Mouse (Mus musculus) stomach, postnatal 0 days (tissue): ENCODE results near the gene Rln3.

Experiments used
- CTCF ChIP-seq: IDR thresholded peaks from 2 replicates; pipeline ENCODE4 v1.5.1; 2016; ENCODE audit warnings: antibody characterized with exemption, low read depth, mild to moderate bottlenecking, moderate library complexity
- EP300 ChIP-seq: optimal IDR thresholded peaks from 2 replicates; pipeline ENCODE3; 2016; ENCODE audit warnings: antibody characterized with exemption

- no peak for TF ChIP-seq CTCF
- no peak for TF ChIP-seq EP300
These were observed 25.4 kb upstream of the Rln3 start for GRCm38 (mm10) chr8:84070241-84070640.
